Mouse (Mus musculus) kidney, adult 9 months (tissue): ENCODE measurements around the gene Rhov.

Experiments
- DNase-seq: peaks from one replicate; pipeline ENCODE4 v3.0.0; 2022

Rhov gene

GRCm38 (mm10) chr2:119289014-119289416 lies 17.9 kb upstream of the Rhov start:
- DNase-seq = no peak

GRCm38 (mm10) chr2:119288270-119288882 lies 17.3 kb upstream of the Rhov start, which contains the start of gene Vps18:
Vps18 (plus strand) TSS chr2:119288740.
- DNase-seq = peak; percentile 98

GRCm38 (mm10) chr2:119287372-119287771 lies 16.3 kb upstream of the Rhov start:
- no peak for DNase-seq

- DNase-seq = no peak
Observed at GRCm38 (mm10) chr2:119281899-119282565, 11.0 kb upstream of the Rhov start.

- DNase-seq = no peak
Observed at GRCm38 (mm10) chr2:119277810-119278209, 6.7 kb upstream of the Rhov start.

- no peak for DNase-seq
Observed at GRCm38 (mm10) chr2:119276926-119277325, 5.9 kb upstream of the Rhov start.

GRCm38 (mm10) chr2:119274126-119274525 lies 3.1 kb upstream of the Rhov start:
- DNase-seq = peak; percentile 85

- DNase-seq = peak; percentile 55
Observed at GRCm38 (mm10) chr2:119270286-119270642, 808 bp downstream of the Rhov start.

- DNase-seq = no peak
Observed at GRCm38 (mm10) chr2:119263813-119264212, 7.3 kb downstream of the Rhov start.

- DNase-seq = peak; percentile 82
Observed at GRCm38 (mm10) chr2:119262978-119263377, 8.1 kb downstream of the Rhov start.

GRCm38 (mm10) chr2:119261326-119261725 lies 9.7 kb downstream of the Rhov start:
- no peak for DNase-seq

GRCm38 (mm10) chr2:119260518-119260917 lies 10.6 kb downstream of the Rhov start:
- no peak for DNase-seq

- no peak for DNase-seq
Observed at GRCm38 (mm10) chr2:119254976-119255375, 16.1 kb downstream of the Rhov start.

- peak; percentile 95 for DNase-seq
Observed at GRCm38 (mm10) chr2:119250826-119251478, 20.1 kb downstream of the Rhov start.

GRCm38 (mm10) chr2:119250377-119250776 lies 20.7 kb downstream of the Rhov start:
- no peak for DNase-seq

GRCm38 (mm10) chr2:119249592-119250061 lies 21.4 kb downstream of the Rhov start:
- peak; percentile 57 for DNase-seq

GRCm38 (mm10) chr2:119247904-119248303 lies 23.2 kb downstream of the Rhov start:
- DNase-seq = no peak

- no peak for DNase-seq
Observed at GRCm38 (mm10) chr2:119245246-119245645, 25.8 kb downstream of the Rhov start.

- DNase-seq = peak; percentile 78
Observed at GRCm38 (mm10) chr2:119242548-119242947, 28.5 kb downstream of the Rhov start.

- DNase-seq = no peak
Observed at GRCm38 (mm10) chr2:119240819-119241186, 30.3 kb downstream of the Rhov start.

- no peak for DNase-seq
Observed at GRCm38 (mm10) chr2:119240075-119240818, 30.8 kb downstream of the Rhov start.

GRCm38 (mm10) chr2:119238671-119239070 lies 32.4 kb downstream of the Rhov start:
- peak; percentile 50 for DNase-seq

- no peak for DNase-seq
Observed at GRCm38 (mm10) chr2:119237871-119238220, 33.2 kb downstream of the Rhov start.
